Mouse (Mus musculus) G1E-ER4 (cell line): ENCODE results near the gene Best1. TPM values are rescaled to one million over a fixed set of nuclear protein-coding genes. Genes with fewer than 3 reads are reported as not detected.

Experiments
- GATA1 ChIP-seq: IDR thresholded peaks from one replicate; pipeline ENCODE4 v1.8.0; 2012; ENCODE audit warnings: low read length, inconsistent platforms
- polyA plus RNA-seq: library from polyadenylated mRNA; stranded (reverse); fragments of >175 nt; gene quantifications from 2 replicates; pipeline ENCODE4 v1.2.3, GENCODE M21; 2012

Gene Best1
- polyA plus RNA-seq, 1 experiment: not detected

GRCm38 (mm10) chr19:9938156-9938823 is 63.1 kb downstream of the Best1 start:
- TF ChIP-seq GATA1: no peak

DNA sequence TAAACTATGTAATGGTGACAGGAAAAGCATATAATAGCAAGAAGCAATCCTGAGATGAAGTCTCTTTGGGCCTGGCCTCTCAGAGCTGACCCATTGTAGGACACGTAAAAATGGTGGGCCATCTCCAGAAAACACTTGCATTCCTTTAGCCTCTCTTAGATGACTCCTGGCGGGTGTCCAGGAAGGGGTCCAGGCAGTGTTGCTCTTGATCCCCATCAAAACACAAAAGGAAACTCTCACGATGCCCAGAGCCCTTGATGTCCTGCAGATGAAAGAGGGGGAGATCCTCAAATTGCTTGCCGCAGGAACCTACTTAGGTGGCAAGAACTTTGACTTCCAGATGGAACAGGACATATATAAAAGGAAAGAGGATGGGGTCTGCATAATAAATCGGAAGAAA is 64.0 kb downstream of the Best1 start:
- TF ChIP-seq GATA1: no peak

- no peak for TF ChIP-seq GATA1
These were observed 64.9 kb downstream of the Best1 start for GRCm38 (mm10) chr19:9936579-9936978.

Other genes with a start within 250 kb of the Best1 start
- not detected in 2 replicates for gene Scgb2a2, start 154.1 kb downstream of the Best1 start, polyA plus RNA-seq
- 177 and 226 TPM in 2 replicates for gene Incenp, start 102.1 kb downstream of the Best1 start, polyA plus RNA-seq
- gene Fth1, start 21.0 kb downstream of the Best1 start, polyA plus RNA-seq: 28,188 and 36,749 TPM in 2 replicates
- gene Rab3il1, start within 50 bp of the Best1 start, polyA plus RNA-seq: 11.2 and 15.6 TPM in 2 replicates
- gene Fads3, start 39.9 kb upstream of the Best1 start, polyA plus RNA-seq: 44.3 and 46.4 TPM in 2 replicates
- 242 and 256 TPM in 2 replicates for gene Fads2, start 100.1 kb upstream of the Best1 start, polyA plus RNA-seq
- 204 and 238 TPM in 2 replicates for gene Fads1, start 181.3 kb upstream of the Best1 start, polyA plus RNA-seq
- gene Tmem258, start 202.4 kb upstream of the Best1 start, polyA plus RNA-seq: 11.2 and 21.0 TPM in 2 replicates
- gene Fen1, start 202.5 kb upstream of the Best1 start, polyA plus RNA-seq: 46.2 and 93.9 TPM in 2 replicates
- not detected in 2 replicates for gene Myrf, start 239.1 kb upstream of the Best1 start, polyA plus RNA-seq